Mouse (Mus musculus) testis, adult 2 months (tissue): ENCODE measurements around the gene Dazap1. TPM values are rescaled to one million over a fixed set of nuclear protein-coding genes. Genes with fewer than 3 reads are reported as not detected.

Experiments used
- H3K27ac ChIP-seq: fragments of 200-500 bp; 2 replicates; pipeline ENCODE4 v1.5.1; 2012; ENCODE audit warnings: low read depth, low read length; ENCODE audit not compliant: control insufficient read depth, insufficient read depth
- H3K27me3 ChIP-seq: fragments of 200-500 bp; 2 replicates; pipeline ENCODE4 v1.6.1; 2012; ENCODE audit warnings: mild to moderate bottlenecking, low read length, moderate library complexity; ENCODE audit not compliant: control insufficient read depth, insufficient read depth
- H3K36me3 ChIP-seq: fragments of 200-500 bp; 2 replicates; pipeline ENCODE4 v1.6.1; 2012; ENCODE audit warnings: mild to moderate bottlenecking, low read length; ENCODE audit not compliant: control insufficient read depth, insufficient read depth
- H3K4me1 ChIP-seq: fragments of 200-500 bp; 2 replicates; pipeline ENCODE4 v1.6.1; 2012; ENCODE audit warnings: low read length; ENCODE audit not compliant: control insufficient read depth, insufficient read depth
- H3K4me3 ChIP-seq: fragments of 200-500 bp; 2 replicates; pipeline ENCODE4 v1.5.1; 2012; ENCODE audit warnings: low read depth, mild to moderate bottlenecking, low read length, moderate library complexity, mixed read lengths; ENCODE audit not compliant: control insufficient read depth
- CTCF ChIP-seq: fragments of 200-500 bp; IDR thresholded peaks from 2 replicates; pipeline ENCODE4 v1.5.1; 2012; ENCODE audit warnings: low read depth, mild to moderate bottlenecking, inconsistent platforms, low read length, moderate library complexity; ENCODE audit not compliant: control insufficient read depth, insufficient read depth, insufficient replicate concordance
- POLR2A ChIP-seq: fragments of 200-500 bp; IDR thresholded peaks from 2 replicates; pipeline ENCODE4 v1.6.1; 2012; ENCODE audit warnings: low read depth, mild to moderate bottlenecking, inconsistent platforms, low read length, moderate library complexity; ENCODE audit not compliant: control insufficient read depth
- polyA plus RNA-seq: library from polyadenylated mRNA; depleted of rRNA; stranded (reverse); fragments of >200 nt; gene quantifications from 2 replicates; pipeline ENCODE4 v1.2.3, GENCODE M21; 2012

The Dazap1 gene
- polyA plus RNA-seq, 1 experiment: 97.5 TPM

GRCm38 (mm10) chr10:80295618-80296425 lies 34.5 kb downstream of the Dazap1 start, which contains the start of gene Apc2:
Gene Apc2, plus strand, starts transcription at chr10:80295977.
- Histone ChIP-seq H3K27me3 (no peaks in the 10 kb centered on the region), H3K4me3 (peak within 1 kb of the TSS; percentile 74), H3K27ac (no peak within 1 kb of the TSS), H3K4me1 (peaks cover 23% of the 10 kb centered on the region), H3K36me3 (peaks cover 1% of the 10 kb centered on the region; the same call in 1 of the 2 replicates)
- TF ChIP-seq CTCF: peak; percentile 24; the same call in 1 of the 2 replicates
- TF ChIP-seq POLR2A: 0 out of 2 replicates have a peak, but pooled peaks have one; percentile 17

- Histone ChIP-seq H3K27me3 (no peaks in the 10 kb centered on the region), H3K36me3 (peaks cover 1% of the 10 kb centered on the region; the same call in 1 of the 2 replicates), H3K4me3 (no peak overlapping the region), H3K27ac (no peak overlapping the region), H3K4me1 (peaks cover 23% of the 10 kb centered on the region)
- TF ChIP-seq POLR2A (no peak), CTCF (no peak)
Observed at GRCm38 (mm10) chr10:80296824-80297223, 35.5 kb downstream of the Dazap1 start.

- TF ChIP-seq CTCF: no peak
- TF ChIP-seq POLR2A: no peak
- peaks cover 1% of the 10 kb centered on the region; the same call in 1 of the 2 replicates for H3K36me3 ChIP-seq
- H3K4me3 ChIP-seq: no peak overlapping the region
- no peak overlapping the region for H3K27ac ChIP-seq
- H3K4me1 ChIP-seq: peaks cover 23% of the 10 kb centered on the region
- H3K27me3 ChIP-seq: no peaks in the 10 kb centered on the region
Observed at GRCm38 (mm10) chr10:80297526-80298133, 36.3 kb downstream of the Dazap1 start.

GRCm38 (mm10) chr10:80298571-80299281 lies 37.4 kb downstream of the Dazap1 start:
- H3K36me3 ChIP-seq: no peaks in the 10 kb centered on the region
- peak overlapping the region; percentile 5 for H3K4me3 ChIP-seq
- H3K27ac ChIP-seq: no peak overlapping the region
- TF ChIP-seq POLR2A: no peak
- no peak for TF ChIP-seq CTCF
- H3K27me3 ChIP-seq: no peaks in the 10 kb centered on the region
- peaks cover 17% of the 10 kb centered on the region for H3K4me1 ChIP-seq

- H3K27ac ChIP-seq: no peak overlapping the region
- H3K4me1 ChIP-seq: peaks cover 17% of the 10 kb centered on the region
- TF ChIP-seq CTCF: no peak
- TF ChIP-seq POLR2A: no peak
- peak overlapping the region; percentile 5 for H3K4me3 ChIP-seq
- no peaks in the 10 kb centered on the region for H3K27me3 ChIP-seq
- H3K36me3 ChIP-seq: no peaks in the 10 kb centered on the region
Observed at GRCm38 (mm10) chr10:80299301-80299700, 38.0 kb downstream of the Dazap1 start.

- H3K4me1 ChIP-seq: peaks cover 17% of the 10 kb centered on the region
- no peak overlapping the region for H3K4me3 ChIP-seq
- H3K36me3 ChIP-seq: no peaks in the 10 kb centered on the region
- no peak overlapping the region for H3K27ac ChIP-seq
- no peak for TF ChIP-seq POLR2A
- TF ChIP-seq CTCF: no peak
- H3K27me3 ChIP-seq: no peaks in the 10 kb centered on the region
Observed at GRCm38 (mm10) chr10:80299824-80300223, 38.5 kb downstream of the Dazap1 start.

GRCm38 (mm10) chr10:80300672-80301181 lies 39.4 kb downstream of the Dazap1 start:
- H3K36me3 ChIP-seq: no peaks in the 10 kb centered on the region
- TF ChIP-seq CTCF (no peak), POLR2A (no peak)
- no peak overlapping the region for H3K4me3 ChIP-seq
- no peaks in the 10 kb centered on the region for H3K27me3 ChIP-seq
- H3K27ac ChIP-seq: no peak overlapping the region
- H3K4me1 ChIP-seq: peaks cover 14% of the 10 kb centered on the region
